Mouse (Mus musculus) ovary, adult 10 weeks (tissue): ENCODE data around the gene Mybbp1a. TPM values are rescaled to one million over a fixed set of nuclear protein-coding genes. Genes with fewer than 3 reads are reported as not detected.

ENCODE experiments used
- polyA plus RNA-seq: library from polyadenylated mRNA; stranded (reverse); fragments of 350-450 nt; fragmentation: Illumina TruSeq; extraction: RNeasy Lipid Tissue Mini Kit (QIAGEN cat#74804); gene quantifications from one replicate; pipeline ENCODE4 v1.2.3, GENCODE M21; 2014

Mybbp1a gene
- 60.1 TPM for polyA plus RNA-seq

DNA sequence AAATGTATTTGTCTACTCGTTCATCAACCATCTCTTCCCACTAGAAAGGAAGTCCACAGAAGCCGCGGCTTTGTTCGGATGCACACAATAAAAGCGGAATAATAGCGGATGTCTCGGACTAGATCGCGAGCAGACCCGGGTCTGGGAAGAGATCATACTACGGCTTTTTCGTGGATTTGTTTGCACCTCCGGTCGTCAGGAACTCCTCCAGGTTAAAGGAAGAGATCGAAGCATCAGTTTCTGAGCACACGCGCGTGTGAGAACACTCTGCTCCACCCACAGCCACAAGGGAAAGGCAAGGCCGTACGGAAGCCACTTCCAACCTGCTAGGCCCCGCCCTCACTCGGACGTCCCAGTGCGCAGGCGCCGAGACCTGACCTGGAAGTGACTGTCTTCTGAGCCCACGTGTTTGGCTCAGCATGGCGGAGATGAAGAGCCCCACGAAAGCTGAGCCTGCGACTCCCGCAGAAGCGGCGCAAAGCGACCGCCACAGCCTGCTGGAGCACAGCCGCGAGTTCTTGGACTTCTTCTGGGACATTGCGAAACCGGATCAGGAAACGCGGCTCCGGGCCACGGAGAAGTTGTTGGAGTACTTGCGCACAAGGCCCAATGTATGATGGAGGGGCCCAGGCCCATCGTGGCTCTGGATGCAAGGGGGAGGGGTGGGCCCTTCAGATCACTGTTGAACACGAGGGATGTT, at the start of gene Mybbp1a:
Gene Mybbp1a, plus strand, starts transcription at position 391 of the 700 bp plus-strand sequence.

GRCm38 (mm10) chr11:72411093-72411921, 29.8 kb upstream of the Mybbp1a start, which contains the start of gene Smtnl2:
Gene Smtnl2 (minus strand): TSS chr11:72411713.

GRCm38 (mm10) chr11:72434963-72435693, 6.0 kb upstream of the Mybbp1a start, which contains the start of gene Ggt6:
Gene Ggt6 (plus strand): TSS chr11:72435526.

DNA sequence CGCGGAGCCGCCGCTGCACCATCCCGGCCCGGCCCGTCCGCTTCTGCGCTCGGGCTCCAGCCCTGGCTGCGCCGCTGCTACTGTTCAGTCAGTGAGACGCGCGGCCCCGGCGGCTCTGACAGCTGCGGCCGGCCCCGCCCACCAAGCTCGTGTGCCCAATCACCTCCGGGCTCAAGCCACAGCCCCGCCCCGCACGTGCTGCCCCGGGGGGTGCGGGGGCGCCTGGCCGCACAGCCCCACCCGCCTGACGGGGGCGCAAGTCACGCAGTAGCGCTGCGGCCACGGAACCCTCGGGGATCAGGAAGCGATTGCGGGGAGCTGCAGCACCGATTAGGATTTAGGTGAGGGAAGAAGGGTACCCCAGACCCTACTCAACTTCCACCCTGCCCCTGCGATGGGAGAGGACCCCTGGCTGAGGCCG, 48.7 kb downstream of the Mybbp1a start, which contains the start of gene Spns2:
Gene Spns2, minus strand, starts transcription at position 24 of the 421 bp plus-strand sequence.

Other genes starting within 250 kb of the Mybbp1a start
- gene Gm43951, start 234.5 kb upstream of the Mybbp1a start, polyA plus RNA-seq, result not detected
- 16.2 TPM for gene 4933427D14Rik, start 233.9 kb upstream of the Mybbp1a start, polyA plus RNA-seq
- 130 TPM for gene Txndc17, start 233.8 kb upstream of the Mybbp1a start, polyA plus RNA-seq
- 16.0 TPM for gene Med31, start 225.8 kb upstream of the Mybbp1a start, polyA plus RNA-seq
- not detected for gene Slc13a5, start 174.1 kb upstream of the Mybbp1a start, polyA plus RNA-seq
- gene Xaf1, start 139.7 kb upstream of the Mybbp1a start, polyA plus RNA-seq, result 31.6 TPM
- not detected for gene Fbxo39, start 126.9 kb upstream of the Mybbp1a start, polyA plus RNA-seq
- gene Tekt1, start 78.9 kb upstream of the Mybbp1a start, polyA plus RNA-seq, result 3.1 TPM
- gene Smtnl2, start 29.6 kb upstream of the Mybbp1a start, polyA plus RNA-seq, result 9.8 TPM
- gene Ggt6, start 5.8 kb upstream of the Mybbp1a start, polyA plus RNA-seq, result not detected
- gene Spns2, start 48.5 kb downstream of the Mybbp1a start, polyA plus RNA-seq, result 0.80 TPM
- gene Spns3, start 109.2 kb downstream of the Mybbp1a start, polyA plus RNA-seq, result not detected
- 211 TPM for gene Ube2g1, start 165.9 kb downstream of the Mybbp1a start, polyA plus RNA-seq
- 56.6 TPM for gene Ankfy1, start 248.7 kb downstream of the Mybbp1a start, polyA plus RNA-seq